Mouse (Mus musculus) intestine, postnatal 0 days (tissue): Measurements from ENCODE around the gene Dnajb2. TPM values are rescaled to one million over a fixed set of nuclear protein-coding genes. Genes with fewer than 3 reads are reported as not detected.

Source experiments
- ATAC-seq: fragments of 200-750 bp; cut with Nextera tagmentation; 2 replicates; pipeline ENCODE4 v1.8.0; 2017; ENCODE audit warnings: mild to moderate bottlenecking, moderate TSS enrichment, moderate library complexity
- H3K27ac ChIP-seq: fragments of 300-500 bp; sonication (generic); 2 replicates; pipeline ENCODE4 v1.5.1; 2014; ENCODE audit warnings: mild to moderate bottlenecking, low read depth, low read length, moderate library complexity
- H3K27me3 ChIP-seq: fragments of 300-500 bp; sonication (generic); replicated peaks from 2 replicates; pipeline ENCODE4 v1.6.1; 2014; ENCODE audit warnings: low read length, mixed read lengths; ENCODE audit not compliant: control insufficient read depth, insufficient read depth
- H3K36me3 ChIP-seq: fragments of 300-500 bp; sonication (generic); 2 replicates; pipeline ENCODE4 v1.6.1; 2014; ENCODE audit warnings: mild to moderate bottlenecking, moderate library complexity; ENCODE audit not compliant: control insufficient read depth, insufficient read depth
- H3K4me1 ChIP-seq: fragments of 300-500 bp; sonication (generic); replicated peaks from 2 replicates; pipeline ENCODE4 v1.6.1; 2014; ENCODE audit warnings: antibody characterized with exemption, low read length, mixed read lengths; ENCODE audit not compliant: control insufficient read depth, insufficient read depth
- H3K4me2 ChIP-seq: fragments of 300-500 bp; sonication (generic); replicated peaks from 2 replicates; pipeline ENCODE4 v1.6.1; 2014; ENCODE audit warnings: low read depth, mild to moderate bottlenecking, moderate library complexity
- H3K4me3 ChIP-seq: fragments of 300-500 bp; sonication (generic); 2 replicates; pipeline ENCODE4 v1.5.1; 2014; ENCODE audit warnings: low read depth, low read length
- H3K9ac ChIP-seq: fragments of 300-500 bp; sonication (generic); 2 replicates; pipeline ENCODE4 v1.6.1; 2014; ENCODE audit warnings: mild to moderate bottlenecking, low read depth, low read length
- H3K9me3 ChIP-seq: fragments of 300-500 bp; sonication (generic); 2 replicates; pipeline ENCODE4 v1.6.1; 2016; ENCODE audit warnings: mixed run types; ENCODE audit not compliant: control insufficient read depth
- CTCF ChIP-seq: sonication (generic); IDR thresholded peaks from 2 replicates; pipeline ENCODE4 v1.5.1; 2016; ENCODE audit warnings: low read depth, mild to moderate bottlenecking, control low read depth, antibody characterized with exemption, moderate library complexity
- WGBS: fragments of 180-500 bp; shearing (Covaris S2); extraction: QIAGEN DNeasy Blood & Tissue Kit; methylation state at CpG from one replicate; pipeline ENCODE4 v1.1.7; 2014; 5-methylcytosine and 5-hydroxymethylcytosine counted together
- polyA plus RNA-seq: library from polyadenylated mRNA; unstranded; fragments of >200 nt; fragmentation: Nextera tagmentation; extraction: Ambion mirVana; gene quantifications from 2 replicates; pipeline ENCODE4 v1.2.1, GENCODE M21; 2015

Gene Dnajb2
- polyA plus RNA-seq, 1 experiment from 2014 or later: 11.4 TPM

DNA sequence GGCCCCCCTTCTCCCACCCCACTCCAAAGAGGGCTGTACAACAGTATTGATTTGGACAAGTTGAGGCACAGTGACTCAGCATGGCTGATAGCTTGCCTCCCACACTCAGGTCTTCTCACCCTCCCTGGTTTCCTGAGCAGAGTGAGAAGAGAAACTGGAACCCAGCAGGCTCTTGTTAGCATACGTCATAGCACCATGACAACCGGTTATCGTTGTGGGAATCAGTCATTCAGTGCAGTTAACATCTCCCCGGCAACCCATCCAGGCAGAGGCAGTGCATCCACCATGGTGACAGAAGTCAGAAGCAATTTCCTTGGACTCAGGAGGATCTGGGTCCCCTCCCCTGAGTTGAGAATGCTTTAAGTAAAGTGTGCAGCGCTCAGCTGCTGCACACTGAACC, 46.8 kb downstream of the Dnajb2 start:
- H3K9ac ChIP-seq: no peak overlapping the region
- no peak overlapping the region for H3K27ac ChIP-seq
- H3K27me3 ChIP-seq: peaks cover 2% of the 10 kb centered on the region; the same call in 1 of the 2 replicates
- ATAC-seq: no peak
- no peaks in the 10 kb centered on the region for H3K4me1 ChIP-seq
- H3K4me3 ChIP-seq: no peak overlapping the region
- WGBS: 54% methylated on average over 5 of the region's 5 CpGs
- no peak for TF ChIP-seq CTCF
- H3K9me3 ChIP-seq: no peaks in the 10 kb centered on the region
- H3K4me2 ChIP-seq: no peak overlapping the region
- H3K36me3 ChIP-seq: no peaks in the 10 kb centered on the region

GRCm38 (mm10) chr1:75284911-75285310, 48.7 kb downstream of the Dnajb2 start:
- no peak overlapping the region for H3K4me3 ChIP-seq
- TF ChIP-seq CTCF: no peak
- no peaks in the 10 kb centered on the region for H3K4me1 ChIP-seq
- no peaks in the 10 kb centered on the region for H3K27me3 ChIP-seq
- H3K4me2 ChIP-seq: no peak overlapping the region
- no peaks in the 10 kb centered on the region for H3K9me3 ChIP-seq
- ATAC-seq: no peak
- H3K27ac ChIP-seq: no peak overlapping the region
- H3K9ac ChIP-seq: no peak overlapping the region
- 83% methylated on average over 7 of the region's 7 CpGs for WGBS
- H3K36me3 ChIP-seq: no peaks in the 10 kb centered on the region

DNA sequence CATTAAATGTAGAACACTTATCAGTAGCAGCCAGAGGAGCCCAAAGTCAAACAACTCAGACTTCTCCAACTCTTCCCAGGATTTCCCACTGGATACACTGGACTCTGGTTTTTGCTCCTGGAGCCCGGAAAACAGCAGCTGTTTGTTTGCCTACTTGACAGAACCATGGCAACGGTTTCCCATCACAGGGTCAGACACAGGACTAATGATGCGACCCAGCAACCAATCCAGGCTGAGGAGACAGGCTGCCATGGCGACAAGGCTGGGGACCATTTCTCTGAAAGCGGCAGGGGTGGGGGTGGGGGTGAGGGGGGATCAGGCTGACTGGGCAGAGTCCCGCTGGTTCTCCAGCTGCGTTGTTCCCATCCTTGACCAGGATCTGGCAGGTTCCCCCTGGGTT, 53.2 kb downstream of the Dnajb2 start:
- 15% methylated on average over 7 of the region's 7 CpGs for WGBS
- Histone ChIP-seq H3K4me3 (no peak overlapping the region), H3K4me1 (no peaks in the 10 kb centered on the region), H3K9ac (no peak overlapping the region), H3K4me2 (no peak overlapping the region), H3K27ac (no peak overlapping the region), H3K27me3 (no peaks in the 10 kb centered on the region), H3K9me3 (no peaks in the 10 kb centered on the region), H3K36me3 (no peaks in the 10 kb centered on the region)
- ATAC-seq: no peak
- no peak for TF ChIP-seq CTCF

DNA sequence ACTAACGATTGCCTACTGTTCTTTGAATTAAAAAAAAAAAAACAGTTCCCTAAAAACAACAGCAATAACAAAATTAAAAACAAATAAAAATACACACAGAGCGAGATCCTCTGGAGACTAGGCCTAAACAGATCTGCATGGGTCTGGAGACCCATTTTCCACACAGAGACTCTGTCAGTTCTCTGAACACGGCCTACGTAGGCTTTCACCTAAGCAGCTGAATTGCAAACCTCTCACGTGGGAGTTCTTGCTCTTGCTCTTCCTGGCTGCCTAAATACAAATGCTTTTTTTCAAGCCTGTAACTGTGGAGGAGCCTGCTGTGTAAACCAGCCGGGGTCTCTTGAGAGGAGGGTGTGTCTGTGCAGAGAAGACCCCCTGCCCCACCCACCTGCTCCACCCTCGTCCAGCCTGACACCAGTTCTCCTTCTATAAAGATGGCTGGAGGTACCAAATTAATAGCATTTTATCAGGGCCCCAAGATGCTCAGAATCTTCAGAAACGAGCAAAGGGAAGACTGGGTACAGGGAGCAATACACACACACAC, 53.8 kb downstream of the Dnajb2 start:
- Histone ChIP-seq H3K4me3 (no peak overlapping the region), H3K4me1 (no peaks in the 10 kb centered on the region), H3K36me3 (no peaks in the 10 kb centered on the region), H3K27ac (no peak overlapping the region), H3K4me2 (no peak overlapping the region), H3K9me3 (no peaks in the 10 kb centered on the region), H3K9ac (no peak overlapping the region), H3K27me3 (no peaks in the 10 kb centered on the region)
- no peak for TF ChIP-seq CTCF
- no peak for ATAC-seq
- 66% methylated on average over 8 of the region's 8 CpGs for WGBS

DNA sequence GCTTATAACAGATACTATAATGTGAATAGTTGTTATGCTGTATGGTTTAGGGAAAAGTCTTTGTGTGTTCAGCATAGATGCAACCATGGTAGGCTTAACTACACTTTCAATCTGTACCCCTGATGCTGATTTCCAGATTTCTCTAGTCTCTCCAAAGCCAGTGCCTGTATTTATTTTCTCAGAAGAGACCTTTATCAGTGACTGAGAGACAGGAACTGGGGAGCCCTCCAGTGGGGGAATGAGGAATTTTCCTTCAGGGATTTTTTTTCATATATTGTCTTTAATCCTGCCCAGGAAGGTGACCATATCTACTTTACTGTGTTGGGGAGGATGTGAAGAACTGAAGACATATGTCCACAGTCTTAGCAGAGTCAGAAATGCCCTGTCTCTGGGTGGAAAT, 54.4 kb downstream of the Dnajb2 start:
- Histone ChIP-seq H3K27ac (no peak overlapping the region), H3K27me3 (no peaks in the 10 kb centered on the region), H3K4me1 (no peaks in the 10 kb centered on the region), H3K36me3 (no peaks in the 10 kb centered on the region), H3K4me2 (no peak overlapping the region), H3K9ac (no peak overlapping the region), H3K4me3 (no peak overlapping the region), H3K9me3 (no peaks in the 10 kb centered on the region)
- ATAC-seq: no peak
- peak; percentile 66 for TF ChIP-seq CTCF

DNA sequence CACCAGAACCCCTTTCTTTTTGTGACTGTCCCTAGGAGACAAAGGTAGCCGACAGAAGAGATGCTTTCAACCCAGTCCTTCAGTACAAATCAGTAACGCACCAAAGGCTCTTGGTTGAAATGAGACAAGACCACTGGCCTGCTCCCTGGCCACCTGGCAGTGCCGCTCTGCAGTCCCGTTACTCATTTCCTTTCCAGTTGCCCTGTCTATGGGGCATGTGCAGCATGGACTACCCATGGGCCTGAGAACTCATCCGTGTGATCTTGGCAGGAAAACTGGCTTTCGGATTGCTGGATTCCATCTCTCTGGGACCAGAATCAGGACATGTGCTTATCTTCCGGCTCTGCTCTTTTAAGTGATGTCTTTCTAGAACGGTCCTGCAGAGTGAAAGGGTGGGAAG, 55.1 kb downstream of the Dnajb2 start:
- 86% methylated on average over 8 of the region's 8 CpGs for WGBS

More for the DNA sequence above, 55.1 kb downstream of the Dnajb2 start:
- TF ChIP-seq CTCF: no peak
- no peaks in the 10 kb centered on the region for H3K9me3 ChIP-seq
- H3K27ac ChIP-seq: no peak overlapping the region
- no peak overlapping the region for H3K4me3 ChIP-seq
- H3K4me1 ChIP-seq: no peaks in the 10 kb centered on the region
- H3K36me3 ChIP-seq: no peaks in the 10 kb centered on the region
- H3K27me3 ChIP-seq: no peaks in the 10 kb centered on the region
- H3K9ac ChIP-seq: no peak overlapping the region
- no peak overlapping the region for H3K4me2 ChIP-seq
- ATAC-seq: no peak
